Mouse (Mus musculus) A20 (cell line): ENCODE data around the gene Rangrf.
"Not testable (repeated sequence)": the region's sequence is repeated elsewhere in the genome, so short reads cannot be mapped to it uniquely, and the experiment has no call there.

Experiments used
- DNase-seq: peaks from one replicate; pipeline ENCODE4 v3.0.0-alpha.2; 2011; ENCODE audit warnings: low read depth, low spot score

Gene Rangrf

GRCm38 (mm10) chr11:68946001-68946400 is 29.0 kb downstream of the Rangrf start:
- no peak for DNase-seq

GRCm38 (mm10) chr11:68945245-68945644 is 29.7 kb downstream of the Rangrf start:
- DNase-seq: no peak

GRCm38 (mm10) chr11:68942731-68943130 is 32.3 kb downstream of the Rangrf start:
- DNase-seq: no peak

GRCm38 (mm10) chr11:68940516-68940915 is 34.5 kb downstream of the Rangrf start:
- peak; percentile 13 for DNase-seq

- peak; percentile 92 for DNase-seq
These were observed 35.3 kb downstream of the Rangrf start for GRCm38 (mm10) chr11:68939451-68940304.

GRCm38 (mm10) chr11:68936951-68937350 is 38.0 kb downstream of the Rangrf start:
- DNase-seq: not testable (repeated sequence)

- DNase-seq: no peak
These were observed 41.0 kb downstream of the Rangrf start for GRCm38 (mm10) chr11:68933885-68934507.

GRCm38 (mm10) chr11:68929947-68930346 is 45.0 kb downstream of the Rangrf start:
- DNase-seq: no peak

GRCm38 (mm10) chr11:68926981-68927380 is 48.0 kb downstream of the Rangrf start, which contains the start of gene Odf4:
Gene Odf4, minus strand, starts transcription at chr11:68927081.
- no peak for DNase-seq

GRCm38 (mm10) chr11:68924749-68925148 is 50.2 kb downstream of the Rangrf start:
- DNase-seq: no peak

GRCm38 (mm10) chr11:68923191-68923590 is 51.8 kb downstream of the Rangrf start:
- no peak for DNase-seq
